8 mouse cellular contexts compared by ENCODE assay signal in the genomic region with DNA sequence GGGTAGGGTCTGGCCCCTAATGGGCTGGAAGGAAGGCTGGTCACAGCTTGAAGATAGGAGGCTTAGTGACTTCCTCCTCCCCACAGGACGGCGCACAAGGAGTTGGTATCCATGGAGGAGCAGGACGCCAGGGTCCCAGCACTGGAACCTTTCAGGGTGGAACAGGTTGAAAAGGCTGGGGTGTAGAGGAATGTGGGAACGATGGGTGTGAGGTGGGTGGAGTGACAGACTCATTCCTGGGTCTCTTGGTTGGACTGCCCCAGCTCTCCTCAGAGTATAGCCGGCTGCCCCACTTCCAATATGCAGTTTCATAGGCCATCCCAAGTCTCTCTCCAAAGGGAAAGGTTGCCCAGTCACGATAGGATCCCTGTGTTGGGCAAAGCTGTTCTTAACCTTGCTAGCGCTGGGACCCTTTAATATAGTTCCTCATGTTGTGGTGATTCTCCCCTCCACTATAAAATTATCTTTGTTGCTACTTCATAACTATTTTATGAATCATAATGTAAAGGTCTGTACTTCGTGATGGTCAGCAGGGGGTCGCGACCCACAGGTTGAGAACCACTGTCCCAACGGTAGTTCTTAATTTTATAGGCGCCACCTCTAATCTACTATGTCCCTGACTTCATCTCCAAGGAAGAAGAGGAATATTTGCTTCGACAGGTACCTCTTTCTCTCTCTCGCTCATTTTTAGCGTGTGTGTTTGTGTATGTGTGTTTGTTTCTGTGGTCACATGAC. TPM values are rescaled to one million over a fixed set of nuclear protein-coding genes. Genes with fewer than 3 reads are reported as not detected.
DNase-seq lines count a peak whose midpoint lies in the region; ATAC-seq and TF ChIP-seq lines count a peak whose summit lies in the region.

No protein-coding gene starts in this region.

- H3K9ac ChIP-seq in kidney, embryonic 15.5 days, result peak overlapping the region; percentile 61
- H3K9ac ChIP-seq in embryonic facial prominence, embryonic 11.5 days (replicated peaks; ENCODE audit: low read length), result peak overlapping the region; percentile 54
- peak overlapping the region; percentile 79 for H3K9ac ChIP-seq in hindbrain, embryonic 16.5 days (ENCODE audit: low read depth, low read length)
- peak overlapping the region; percentile 54 for H3K9ac ChIP-seq in midbrain, postnatal 0 days (replicated peaks; ENCODE audit: low read length, poor library complexity, severe bottlenecking)

- no peaks in the 10 kb centered on the region for H3K9me3 ChIP-seq in kidney, embryonic 15.5 days (replicated peaks)
- no peaks in the 10 kb centered on the region for H3K9me3 ChIP-seq in embryonic facial prominence, embryonic 11.5 days (replicated peaks; ENCODE audit: control insufficient read depth, low read length)
- H3K9me3 ChIP-seq in hindbrain, embryonic 16.5 days (ENCODE audit: control insufficient read depth, low read length), result no peaks in the 10 kb centered on the region
- H3K9me3 ChIP-seq in midbrain, postnatal 0 days (ENCODE audit: low read length), result no peaks in the 10 kb centered on the region

- TF ChIP-seq CTCF in midbrain, postnatal 0 days (IDR thresholded peaks at IDR 0.05), result no peak

- DNase-seq in kidney, postnatal 4 days, result no peak
- DNase-seq in embryonic facial prominence, embryonic 11.5 days (ENCODE audit: low spot score), result no peak
- DNase-seq in midbrain, postnatal 0 days (ENCODE audit: low spot score), result no peak
- DNase-seq in adrenal gland, adult 8-10 months, result no peak
- DNase-seq in Muller cell, postnatal 12 days (ENCODE audit: inconsistent ontology term), result no peak
- DNase-seq in lung, postnatal 4 days, result no peak

- peaks cover 51% of the 10 kb centered on the region for H3K36me3 ChIP-seq in kidney, embryonic 15.5 days
- no peaks in the 10 kb centered on the region; the same call in 1 of the 2 replicates for H3K36me3 ChIP-seq in embryonic facial prominence, embryonic 11.5 days (replicated peaks; ENCODE audit: control insufficient read depth, insufficient read depth, low read depth, low read length)
- H3K36me3 ChIP-seq in hindbrain, embryonic 16.5 days (ENCODE audit: control insufficient read depth, insufficient read depth, low read length), result peaks cover 10% of the 10 kb centered on the region
- H3K36me3 ChIP-seq in midbrain, postnatal 0 days (ENCODE audit: insufficient read depth, low read length), result peaks cover 25% of the 10 kb centered on the region

- peaks cover 33% of the 10 kb centered on the region for H3K4me1 ChIP-seq in kidney, embryonic 15.5 days
- no peaks in the 10 kb centered on the region for H3K4me1 ChIP-seq in embryonic facial prominence, embryonic 11.5 days (ENCODE audit: control insufficient read depth, insufficient read depth, low read length)
- H3K4me1 ChIP-seq in hindbrain, embryonic 16.5 days (ENCODE audit: control insufficient read depth, insufficient read depth, low read depth, low read length), result peaks cover 19% of the 10 kb centered on the region
- H3K4me1 ChIP-seq in midbrain, postnatal 0 days (ENCODE audit: insufficient read depth, low read length), result peaks cover 8% of the 10 kb centered on the region; the same call in 1 of the 2 replicates

- peak overlapping the region; percentile 60 for H3K4me3 ChIP-seq in kidney, embryonic 15.5 days (replicated peaks)
- peak overlapping the region; percentile 51 for H3K4me3 ChIP-seq in embryonic facial prominence, embryonic 11.5 days (ENCODE audit: low read depth, low read length)
- H3K4me3 ChIP-seq in hindbrain, embryonic 16.5 days (ENCODE audit: low read length), result peak overlapping the region; percentile 73
- peak overlapping the region; percentile 55 for H3K4me3 ChIP-seq in midbrain, postnatal 0 days (ENCODE audit: low read depth, low read length)

- 61% methylated on average over 15 of the region's 15 CpGs for WGBS in kidney, embryonic 15.5 days
- 61% methylated on average over 15 of the region's 15 CpGs for WGBS in embryonic facial prominence, embryonic 11.5 days
- WGBS in hindbrain, embryonic 16.5 days, result 71% methylated on average over 15 of the region's 15 CpGs
- 69% methylated on average over 15 of the region's 15 CpGs for WGBS in midbrain, postnatal 0 days

- H3K27ac ChIP-seq in kidney, embryonic 15.5 days, result 0 out of 2 replicates have a peak overlapping the region, but pooled peaks have one; percentile 41
- no peak overlapping the region for H3K27ac ChIP-seq in embryonic facial prominence, embryonic 11.5 days (replicated peaks; ENCODE audit: low read depth, low read length)
- peak overlapping the region; percentile 73 for H3K27ac ChIP-seq in hindbrain, embryonic 16.5 days (ENCODE audit: low read depth, low read length)
- no peak overlapping the region for H3K27ac ChIP-seq in midbrain, postnatal 0 days (ENCODE audit: low read depth, low read length)

- ATAC-seq in kidney, embryonic 15.5 days (replicated peaks; ENCODE audit: low FRiP score), result no peak
- no peak for ATAC-seq in embryonic facial prominence, embryonic 11.5 days (replicated peaks; ENCODE audit: insufficient number of reproducible peaks, low FRiP score, low TSS enrichment, low read depth)
- ATAC-seq in hindbrain, embryonic 16.5 days, result no peak
- ATAC-seq in midbrain, postnatal 0 days (ENCODE audit: low FRiP score), result no peak

- H3K4me2 ChIP-seq in kidney, embryonic 15.5 days, result peak overlapping the region; percentile 75
- peak overlapping the region; percentile 77 for H3K4me2 ChIP-seq in embryonic facial prominence, embryonic 11.5 days (ENCODE audit: low read depth, low read length)
- peak overlapping the region; percentile 97 for H3K4me2 ChIP-seq in hindbrain, embryonic 16.5 days (ENCODE audit: low read length)
- H3K4me2 ChIP-seq in midbrain, postnatal 0 days (ENCODE audit: low read depth, low read length, poor library complexity, severe bottlenecking), result peak overlapping the region; percentile 78

- H3K27me3 ChIP-seq in kidney, embryonic 15.5 days, result no peaks in the 10 kb centered on the region
- H3K27me3 ChIP-seq in embryonic facial prominence, embryonic 11.5 days (ENCODE audit: control insufficient read depth, insufficient read depth, low read length), result no peaks in the 10 kb centered on the region
- H3K27me3 ChIP-seq in hindbrain, embryonic 16.5 days (replicated peaks; ENCODE audit: control insufficient read depth, insufficient read depth, low read length), result no peaks in the 10 kb centered on the region
- no peaks in the 10 kb centered on the region for H3K27me3 ChIP-seq in midbrain, postnatal 0 days (ENCODE audit: insufficient read depth, low read length)

RNA-seq across cellular contexts. Expression of gene Alkbh6, which starts 1.0 kb away (rescaled TPM):
- 94.7 and 95.7 TPM in 2 replicates for polyA plus RNA-seq in kidney, embryonic 15.5 days (2015; fragmentation: Nextera tagmentation; extraction: Ambion mirVana)
- 80.7 and 92.0 TPM in 2 replicates for polyA plus RNA-seq in embryonic facial prominence, embryonic 11.5 days (2014; fragmentation: Nextera tagmentation; extraction: Ambion mirVana)
- polyA plus RNA-seq in hindbrain, embryonic 16.5 days (2015; fragmentation: Nextera tagmentation; extraction: Ambion mirVana), result 124 and 131 TPM in 2 replicates
- total RNA-seq in midbrain, postnatal 0 days (2014; rRNA removed), result 76.1 and 121 TPM in 2 replicates
- polyA plus RNA-seq in midbrain, postnatal 0 days (2015; fragmentation: Nextera tagmentation; extraction: Ambion mirVana), result 129 and 140 TPM in 2 replicates
- 100 to 1,000 TPM in 1 of 4 experiments, 10 to 100 TPM in 3; 60.5 to 112 (median 82.7) TPM for total RNA-seq in adrenal gland, adult 8-10 months (2022)

RNA-seq across cellular contexts. Expression of gene Syne4, which starts 5.0 kb away (rescaled TPM):
- polyA plus RNA-seq in kidney, embryonic 15.5 days (2015; fragmentation: Nextera tagmentation; extraction: Ambion mirVana), result 88.2 and 97.7 TPM in 2 replicates
- 34.5 and 44.5 TPM in 2 replicates for polyA plus RNA-seq in embryonic facial prominence, embryonic 11.5 days (2014; fragmentation: Nextera tagmentation; extraction: Ambion mirVana)
- polyA plus RNA-seq in hindbrain, embryonic 16.5 days (2015; fragmentation: Nextera tagmentation; extraction: Ambion mirVana), result 14.6 and 14.8 TPM in 2 replicates
- 7.3 and 14.1 TPM in 2 replicates for total RNA-seq in midbrain, postnatal 0 days (2014; rRNA removed)
- 11.7 and 13.6 TPM in 2 replicates for polyA plus RNA-seq in midbrain, postnatal 0 days (2015; fragmentation: Nextera tagmentation; extraction: Ambion mirVana)
- total RNA-seq in adrenal gland, adult 8-10 months (2022), result 100 to 1,000 TPM in 1 of 4 experiments, 10 to 100 TPM in 3; 22.5 to 102 (median 57.8) TPM

RNA-seq across cellular contexts. Expression of gene E130208F15Rik, which starts 12.0 kb away (rescaled TPM):
- 2.6 TPM in 1 of 2 replicates, not detected in the other for polyA plus RNA-seq in kidney, embryonic 15.5 days (2015; fragmentation: Nextera tagmentation; extraction: Ambion mirVana)
- 1.4 TPM in 1 of 2 replicates, not detected in the other for polyA plus RNA-seq in embryonic facial prominence, embryonic 11.5 days (2014; fragmentation: Nextera tagmentation; extraction: Ambion mirVana)
- polyA plus RNA-seq in hindbrain, embryonic 16.5 days (2015; fragmentation: Nextera tagmentation; extraction: Ambion mirVana), result 0.21 and 0.54 TPM in 2 replicates
- total RNA-seq in midbrain, postnatal 0 days (2014; rRNA removed), result 0.05 and 0.19 TPM in 2 replicates
- polyA plus RNA-seq in midbrain, postnatal 0 days (2015; fragmentation: Nextera tagmentation; extraction: Ambion mirVana), result not detected in 2 replicates
- 1 to 10 TPM in 3 of 4 experiments, under 1 TPM in 1; 0.87 to 2.2 (median 1.8) TPM for total RNA-seq in adrenal gland, adult 8-10 months (2022)

RNA-seq across cellular contexts. Expression of gene Sdhaf1, which starts 14.1 kb away (rescaled TPM):
- polyA plus RNA-seq in kidney, embryonic 15.5 days (2015; fragmentation: Nextera tagmentation; extraction: Ambion mirVana), result 17.3 and 18.7 TPM in 2 replicates
- polyA plus RNA-seq in embryonic facial prominence, embryonic 11.5 days (2014; fragmentation: Nextera tagmentation; extraction: Ambion mirVana), result 24.4 and 25.0 TPM in 2 replicates
- polyA plus RNA-seq in hindbrain, embryonic 16.5 days (2015; fragmentation: Nextera tagmentation; extraction: Ambion mirVana), result 16.8 and 17.0 TPM in 2 replicates
- 11.5 and 14.7 TPM in 2 replicates for total RNA-seq in midbrain, postnatal 0 days (2014; rRNA removed)
- polyA plus RNA-seq in midbrain, postnatal 0 days (2015; fragmentation: Nextera tagmentation; extraction: Ambion mirVana), result 16.5 and 16.8 TPM in 2 replicates
- total RNA-seq in adrenal gland, adult 8-10 months (2022), result 10 to 100 TPM; 13.9 to 18.4 (median 16.1) TPM

RNA-seq across cellular contexts. Expression of gene Clip3, which starts 18.0 kb away (rescaled TPM):
- polyA plus RNA-seq in kidney, embryonic 15.5 days (2015; fragmentation: Nextera tagmentation; extraction: Ambion mirVana), result 33.3 and 36.5 TPM in 2 replicates
- 52.5 and 70.5 TPM in 2 replicates for polyA plus RNA-seq in embryonic facial prominence, embryonic 11.5 days (2014; fragmentation: Nextera tagmentation; extraction: Ambion mirVana)
- 96.5 and 138 TPM in 2 replicates for polyA plus RNA-seq in hindbrain, embryonic 16.5 days (2015; fragmentation: Nextera tagmentation; extraction: Ambion mirVana)
- 140 and 197 TPM in 2 replicates for total RNA-seq in midbrain, postnatal 0 days (2014; rRNA removed)
- polyA plus RNA-seq in midbrain, postnatal 0 days (2015; fragmentation: Nextera tagmentation; extraction: Ambion mirVana), result 144 and 155 TPM in 2 replicates
- 10 to 100 TPM; 20.8 to 35.8 (median 30.0) TPM for total RNA-seq in adrenal gland, adult 8-10 months (2022)

Comparison
In these comparisons a context has a peak if more than half of its experiments do, and no peak if none do; other contexts are left out.
1. H3K27ac ChIP-seq: peak in kidney, embryonic 15.5 days (single experiment) and hindbrain, embryonic 16.5 days (single experiment); none in embryonic facial prominence, embryonic 11.5 days (single experiment) and midbrain, postnatal 0 days (single experiment).
2. Peak in every context shown above with its lines, with median percentiles within 50 percentile points of each other: H3K4me2 ChIP-seq, H3K4me3 ChIP-seq and H3K9ac ChIP-seq.